Mouse (Mus musculus) embryo, embryonic 10.5 days (tissue): Measurements from ENCODE around the gene Sergef.

ENCODE experiments used
- DNase-seq: peaks from one replicate; pipeline ENCODE4 v3.0.0-alpha.2; 2015; ENCODE audit warnings: low spot score

Gene Sergef

GRCm38 (mm10) chr7:46501458-46501857 lies 138.1 kb downstream of the Sergef start:
- DNase-seq = no peak

- DNase-seq = no peak
These were observed 140.0 kb downstream of the Sergef start for GRCm38 (mm10) chr7:46499561-46499960.

- no peak for DNase-seq
These were observed 147.4 kb downstream of the Sergef start for GRCm38 (mm10) chr7:46492134-46492678.

- no peak for DNase-seq
These were observed 152.3 kb downstream of the Sergef start for GRCm38 (mm10) chr7:46487354-46487753.

- no peak for DNase-seq
These were observed 152.8 kb downstream of the Sergef start for GRCm38 (mm10) chr7:46486761-46487160.

GRCm38 (mm10) chr7:46484223-46484622 lies 155.4 kb downstream of the Sergef start:
- no peak for DNase-seq

- DNase-seq = no peak
These were observed 156.6 kb downstream of the Sergef start for GRCm38 (mm10) chr7:46483050-46483449.

- DNase-seq = no peak
These were observed 157.5 kb downstream of the Sergef start for GRCm38 (mm10) chr7:46482099-46482531.

GRCm38 (mm10) chr7:46479793-46480192 lies 159.8 kb downstream of the Sergef start:
- no peak for DNase-seq

- no peak for DNase-seq
These were observed 162.2 kb downstream of the Sergef start for GRCm38 (mm10) chr7:46477456-46477855.

GRCm38 (mm10) chr7:46475464-46475863 lies 164.1 kb downstream of the Sergef start:
- DNase-seq = no peak

- DNase-seq = no peak
These were observed 166.5 kb downstream of the Sergef start for GRCm38 (mm10) chr7:46473141-46473540.

GRCm38 (mm10) chr7:46471054-46471737 lies 168.4 kb downstream of the Sergef start:
- DNase-seq = no peak

- DNase-seq = no peak
These were observed 170.1 kb downstream of the Sergef start for GRCm38 (mm10) chr7:46469542-46469941.

- DNase-seq = no peak
These were observed 173.1 kb downstream of the Sergef start for GRCm38 (mm10) chr7:46466422-46466981.

GRCm38 (mm10) chr7:46463136-46463535 lies 176.5 kb downstream of the Sergef start:
- no peak for DNase-seq

GRCm38 (mm10) chr7:46462287-46462686 lies 177.3 kb downstream of the Sergef start:
- DNase-seq = no peak

- no peak for DNase-seq
These were observed 179.9 kb downstream of the Sergef start for GRCm38 (mm10) chr7:46459605-46460245.

GRCm38 (mm10) chr7:46459200-46459599 lies 180.4 kb downstream of the Sergef start:
- DNase-seq = no peak

- DNase-seq = no peak
These were observed 181.7 kb downstream of the Sergef start for GRCm38 (mm10) chr7:46457889-46458288.

GRCm38 (mm10) chr7:46453930-46454679 lies 185.5 kb downstream of the Sergef start:
- peak; percentile 74 for DNase-seq

GRCm38 (mm10) chr7:46448922-46449645 lies 190.5 kb downstream of the Sergef start:
- peak; percentile 34 for DNase-seq
